Mouse (Mus musculus) olfactory bulb, adult 2 months (tissue): Measurements from ENCODE around the gene Paxip1.

ENCODE experiments used
- CTCF ChIP-seq: fragments of 200-500 bp; IDR thresholded peaks from 2 replicates; pipeline ENCODE4 v1.5.1; 2012; ENCODE audit warnings: low read depth, mild to moderate bottlenecking, low read length, moderate library complexity; ENCODE audit not compliant: insufficient read depth
- POLR2A ChIP-seq: fragments of 200-500 bp; IDR thresholded peaks from 2 replicates; pipeline ENCODE4 v1.6.1; 2012; ENCODE audit warnings: mild to moderate bottlenecking, low read depth, low read length, moderate library complexity; ENCODE audit not compliant: insufficient read depth

- TF ChIP-seq CTCF (no peak), POLR2A (no peak)
These were observed 22.8 kb upstream of the Paxip1 start for GRCm38 (mm10) chr5:27814282-27814681.
